Mouse (Mus musculus) liver, postnatal 0 days (tissue): ENCODE data around the gene Emx1. TPM values are rescaled to one million over a fixed set of nuclear protein-coding genes. Genes with fewer than 3 reads are reported as not detected.
"Not testable (repeated sequence)": the region's sequence is repeated elsewhere in the genome, so short reads cannot be mapped to it uniquely, and the experiment has no call there.

Source experiments
- ATAC-seq: fragments of 200-750 bp; cut with Nextera tagmentation; 2 replicates; pipeline ENCODE4 v1.8.0; 2017; ENCODE audit warnings: mild to moderate bottlenecking, moderate library complexity
- DNase-seq: peaks from one replicate; pipeline ENCODE4 v3.0.0-alpha.2; 2016
- H3K27ac ChIP-seq: fragments of 300-500 bp; sonication (generic); 2 replicates; pipeline ENCODE4 v1.5.1; 2014; ENCODE audit warnings: antibody characterized with exemption, moderate library complexity, mild to moderate bottlenecking, low read depth
- H3K27me3 ChIP-seq: fragments of 300-500 bp; sonication (generic); 2 replicates; pipeline ENCODE4 v1.6.1; 2014; ENCODE audit warnings: low read length, control low read depth, mixed read lengths; ENCODE audit not compliant: insufficient read depth
- H3K36me3 ChIP-seq: fragments of 300-500 bp; sonication (generic); replicated peaks from 2 replicates; pipeline ENCODE4 v1.6.1; 2014; ENCODE audit warnings: mild to moderate bottlenecking, control low read depth, low read length, moderate library complexity, mixed read lengths; ENCODE audit not compliant: insufficient read depth
- H3K4me1 ChIP-seq: fragments of 300-500 bp; sonication (generic); 2 replicates; pipeline ENCODE4 v1.6.1; 2014; ENCODE audit warnings: antibody characterized with exemption, mild to moderate bottlenecking, control low read depth; ENCODE audit not compliant: insufficient read depth
- H3K4me2 ChIP-seq: fragments of 300-500 bp; sonication (generic); 2 replicates; pipeline ENCODE4 v1.6.1; 2014; ENCODE audit warnings: low read depth, mild to moderate bottlenecking, low read length, moderate library complexity, mixed read lengths
- H3K4me3 ChIP-seq: fragments of 300-500 bp; sonication (generic); 2 replicates; pipeline ENCODE4 v1.5.1; 2014; ENCODE audit warnings: low read depth, low read length
- H3K9ac ChIP-seq: fragments of 300-500 bp; sonication (generic); replicated peaks from 2 replicates; pipeline ENCODE4 v1.6.1; 2014; ENCODE audit warnings: mild to moderate bottlenecking, moderate library complexity
- H3K9me3 ChIP-seq: fragments of 300-500 bp; sonication (generic); 2 replicates; pipeline ENCODE4 v1.6.1; 2016; ENCODE audit warnings: mild to moderate bottlenecking, control low read depth, low read length, mixed read lengths
- CTCF ChIP-seq: sonication (generic); IDR thresholded peaks from 2 replicates; pipeline ENCODE4 v1.5.1; 2016; ENCODE audit warnings: antibody characterized with exemption, low read depth
- EP300 ChIP-seq: IDR thresholded peaks from 2 replicates; pipeline ENCODE4 v1.6.1; 2016; ENCODE audit warnings: antibody characterized with exemption, low read depth, mild to moderate bottlenecking
- WGBS: fragments of 180-500 bp; shearing (Covaris S2); extraction: QIAGEN DNeasy Blood & Tissue Kit; methylation state at CpG from one replicate; pipeline ENCODE4 v1.1.7; 2014; ENCODE audit not compliant: insufficient replicate concordance; 5-methylcytosine and 5-hydroxymethylcytosine counted together
- polyA plus RNA-seq: library from polyadenylated mRNA; unstranded; fragments of >200 nt; fragmentation: Nextera tagmentation; extraction: Ambion mirVana; gene quantifications from 2 replicates; pipeline ENCODE4 v1.2.1, GENCODE M21; 2015

Gene Emx1
- polyA plus RNA-seq, 1 experiment from 2014 or later = not detected

DNA sequence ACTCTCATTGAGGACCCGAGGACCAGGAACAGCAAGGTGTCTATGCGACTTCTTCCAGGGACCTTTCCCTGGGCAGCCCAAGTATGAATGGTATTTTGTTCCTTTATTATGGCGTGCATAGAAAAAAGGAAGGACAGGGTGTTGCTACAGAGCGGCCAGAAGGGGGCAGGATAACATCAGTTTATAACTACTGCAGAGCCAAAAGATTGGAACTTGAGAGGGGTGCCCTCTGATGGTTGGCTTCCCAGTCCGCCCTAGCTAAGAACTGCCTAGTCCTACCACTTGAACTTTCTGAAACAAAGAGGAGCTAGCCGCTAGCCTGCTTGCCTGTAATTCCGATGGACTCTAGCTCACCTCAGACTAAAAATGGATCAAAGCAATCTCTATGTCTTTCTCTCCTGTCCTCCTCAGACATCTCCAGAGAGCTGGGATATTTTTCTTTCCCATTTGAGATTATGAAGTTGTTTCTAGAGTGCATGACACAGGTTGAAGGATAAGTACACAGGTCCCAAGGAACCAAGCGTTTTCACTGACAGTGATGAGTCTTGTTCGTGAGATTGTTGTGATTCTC lies 33.2 kb upstream of the Emx1 start:
- Histone ChIP-seq H3K27me3 (peaks cover 8% of the 10 kb centered on the region; the same call in 1 of the 2 replicates), H3K9me3 (no peaks in the 10 kb centered on the region), H3K9ac (no peak overlapping the region), H3K4me1 (0 out of 2 replicates have a peak, but pooled peaks cover 5% of the 10 kb centered on the region), H3K36me3 (no peaks in the 10 kb centered on the region), H3K27ac (no peak overlapping the region), H3K4me3 (no peak overlapping the region), H3K4me2 (no peak overlapping the region)
- ATAC-seq = peak; percentile 41; the same call in 1 of the 2 replicates
- TF ChIP-seq CTCF = peak; percentile 79
- no peak for TF ChIP-seq EP300
- DNase-seq = peak; percentile 61
- 15% methylated on average over 9 of the region's 9 CpGs for WGBS

GRCm38 (mm10) chr6:85154861-85155528 lies 32.2 kb upstream of the Emx1 start:
- Histone ChIP-seq H3K9ac (no peak overlapping the region), H3K27me3 (peaks cover 8% of the 10 kb centered on the region; the same call in 1 of the 2 replicates), H3K4me3 (peak overlapping the region; percentile 31), H3K9me3 (no peaks in the 10 kb centered on the region), H3K4me1 (0 out of 2 replicates have a peak, but pooled peaks cover 5% of the 10 kb centered on the region), H3K4me2 (peak overlapping the region; percentile 68), H3K27ac (no peak overlapping the region), H3K36me3 (no peaks in the 10 kb centered on the region)
- ATAC-seq (peak; percentile 71), DNase-seq (peak; percentile 66)
- WGBS = 2% methylated on average over 33 of the region's 34 CpGs
- TF ChIP-seq CTCF (peak; percentile 65), EP300 (no peak)

DNA sequence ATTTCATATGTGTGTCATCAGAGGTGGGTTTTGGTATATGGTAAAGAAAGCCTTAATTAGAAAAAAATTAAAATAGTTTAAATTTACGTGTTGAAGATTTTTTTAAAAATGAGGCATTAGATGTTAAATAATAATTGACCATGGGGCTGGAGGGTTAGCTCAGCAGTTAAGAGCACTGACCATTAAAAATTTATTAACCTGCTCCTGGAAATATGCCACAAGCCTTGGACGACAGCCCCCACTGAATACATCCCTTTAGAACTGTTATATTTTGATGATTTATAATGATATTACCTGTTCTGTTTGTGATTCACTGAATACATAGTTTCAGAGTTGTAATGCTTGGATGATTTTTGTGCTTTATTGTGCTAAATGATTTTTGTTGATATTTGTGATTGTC lies 30.7 kb upstream of the Emx1 start:
- H3K4me2 ChIP-seq, ATAC-seq, H3K9ac ChIP-seq, H3K27me3 ChIP-seq, DNase-seq, H3K4me3 ChIP-seq, H3K4me1 ChIP-seq, H3K9me3 ChIP-seq, H3K36me3 ChIP-seq, H3K27ac ChIP-seq: not testable (repeated sequence)
- WGBS = 63% methylated on average over 2 of the region's 2 CpGs

DNA sequence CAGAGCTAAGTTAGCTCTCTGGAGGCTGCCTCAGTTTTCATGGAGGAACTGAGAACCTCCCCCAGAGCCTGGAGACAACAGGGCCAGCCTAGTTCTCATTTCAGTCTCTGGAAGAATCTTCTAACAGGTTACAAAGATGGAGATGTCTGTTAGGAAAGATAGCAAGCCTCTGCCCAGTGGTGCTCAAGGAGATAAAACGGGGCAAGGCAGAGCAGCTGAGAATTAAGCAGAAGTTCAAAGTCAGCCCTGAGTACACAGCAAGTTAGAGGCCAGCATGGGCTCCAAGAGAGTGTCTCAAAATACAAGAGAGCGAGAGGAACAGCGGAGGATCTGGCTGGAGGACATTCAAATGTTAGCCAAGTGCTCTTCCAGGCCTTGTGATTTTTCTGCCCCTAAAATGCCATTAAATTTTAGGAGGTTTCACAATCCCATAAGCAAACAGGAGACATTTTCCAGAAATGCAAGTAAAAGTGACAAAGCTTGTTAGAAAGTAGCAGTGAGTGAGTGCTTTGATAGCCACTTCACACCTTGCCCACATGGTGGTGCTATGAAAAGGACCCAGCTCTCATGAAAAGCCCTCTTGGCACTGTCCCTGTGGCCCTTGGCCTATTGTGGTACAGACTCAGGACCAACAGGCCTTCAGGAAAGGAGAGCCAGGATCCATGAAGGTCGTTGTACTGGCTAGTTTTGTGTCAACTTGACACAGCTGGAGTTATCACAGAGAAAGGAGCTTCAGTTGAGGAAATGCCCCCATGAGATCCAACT lies 29.0 kb upstream of the Emx1 start:
- not testable (repeated sequence) for H3K36me3 ChIP-seq, H3K4me3 ChIP-seq, H3K9ac ChIP-seq, H3K4me2 ChIP-seq, DNase-seq, H3K9me3 ChIP-seq, H3K4me1 ChIP-seq, ATAC-seq, H3K27ac ChIP-seq, H3K27me3 ChIP-seq
- peak; percentile 25; the same call in 1 of the 2 replicates for TF ChIP-seq CTCF
- 64% methylated on average over 4 of the region's 4 CpGs for WGBS

DNA sequence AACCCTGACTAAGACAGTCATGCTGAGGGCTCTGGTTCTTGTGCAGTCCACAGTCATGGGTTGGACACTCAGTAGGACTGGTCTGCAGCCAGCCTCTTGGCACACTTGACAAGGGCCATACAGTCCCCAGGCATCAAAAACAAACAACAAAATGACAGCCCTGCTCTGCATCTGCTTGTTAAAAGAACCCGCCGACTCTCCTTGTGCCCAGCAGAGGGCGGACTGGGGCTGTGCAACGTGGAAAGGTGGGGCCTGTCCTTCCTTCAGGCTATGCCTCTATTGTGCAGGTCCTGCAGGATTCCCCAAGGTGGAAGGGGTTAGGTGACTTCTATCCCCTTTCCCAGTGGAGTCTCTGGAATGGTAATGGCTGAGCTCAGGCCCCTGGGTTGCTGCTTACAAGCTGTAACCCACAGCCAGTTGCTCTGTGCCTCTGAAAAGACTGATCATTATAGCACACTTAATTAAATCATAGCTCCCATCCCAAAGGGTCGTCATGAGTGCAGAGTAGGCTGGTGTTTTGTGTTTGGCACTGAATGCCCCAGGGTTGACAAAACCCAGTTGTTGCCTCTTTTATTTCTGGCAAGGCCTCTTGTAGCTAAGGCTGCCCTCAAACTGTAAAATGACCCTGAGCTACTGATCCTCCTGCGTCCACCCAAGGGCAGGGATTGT lies 28.0 kb upstream of the Emx1 start:
- not testable (repeated sequence) for H3K27ac ChIP-seq, H3K4me3 ChIP-seq, H3K4me1 ChIP-seq, ATAC-seq, H3K9ac ChIP-seq, H3K36me3 ChIP-seq, H3K4me2 ChIP-seq, H3K9me3 ChIP-seq, H3K27me3 ChIP-seq
- peak; percentile 50 for DNase-seq
- peak; percentile 71 for TF ChIP-seq CTCF
- WGBS = 23% methylated on average over 6 of the region's 6 CpGs
